Mouse (Mus musculus): Measurements from ENCODE around the gene Dennd5a.

GRCm38 (mm10) chr7:109876085-109876484, 84.2 kb downstream of the Dennd5a start:
- TF ChIP-seq CTCF (IDR thresholded peaks at IDR 0.05; ENCODE audit: control insufficient read depth, insufficient read depth, low read length) = no peak
- no peak for TF ChIP-seq POLR2A (IDR thresholded peaks at IDR 0.05; ENCODE audit: borderline replicate concordance, control insufficient read depth, low read depth, low read length)
